Mouse (Mus musculus): ENCODE measurements around the gene Mgat1.

- TF ChIP-seq CTCF (IDR thresholded peaks at IDR 0.05), result no peak
- TF ChIP-seq POLR2A (IDR thresholded peaks at IDR 0.05; ENCODE audit: insufficient read depth, low read depth, low read length), result no peak
Observed at GRCm38 (mm10) chr11:49278222-49278621, 34.2 kb downstream of the Mgat1 start, which contains the start of gene Olfr1393.
